Mouse (Mus musculus) fibroblast of lung, adult 2 months (primary cell): Measurements from ENCODE around the gene Bri3bp.

ENCODE experiments used
- DNase-seq: peaks from one replicate; pipeline ENCODE4 v3.0.0-alpha.2; 2011; ENCODE audit warnings: low read depth

Bri3bp gene

GRCm38 (mm10) chr5:125456100-125456499 is 14.7 kb downstream of the Bri3bp start:
- no peak for DNase-seq

- DNase-seq = no peak
These were observed 16.2 kb downstream of the Bri3bp start for GRCm38 (mm10) chr5:125457538-125457937.

- no peak for DNase-seq
These were observed 19.2 kb downstream of the Bri3bp start for GRCm38 (mm10) chr5:125460574-125460973.

- no peak for DNase-seq
These were observed 20.6 kb downstream of the Bri3bp start for GRCm38 (mm10) chr5:125461868-125462445.

GRCm38 (mm10) chr5:125465192-125465591 is 23.8 kb downstream of the Bri3bp start:
- DNase-seq = no peak

- peak; percentile 97 for DNase-seq
These were observed 24.3 kb downstream of the Bri3bp start for GRCm38 (mm10) chr5:125465701-125466106.

- DNase-seq = no peak
These were observed 25.1 kb downstream of the Bri3bp start for GRCm38 (mm10) chr5:125466483-125466882.

- DNase-seq = no peak
These were observed 25.9 kb downstream of the Bri3bp start for GRCm38 (mm10) chr5:125467261-125467660.

GRCm38 (mm10) chr5:125470713-125471112 is 29.3 kb downstream of the Bri3bp start:
- no peak for DNase-seq

- no peak for DNase-seq
These were observed 31.6 kb downstream of the Bri3bp start for GRCm38 (mm10) chr5:125472796-125473475.

- DNase-seq = no peak
These were observed 33.7 kb downstream of the Bri3bp start for GRCm38 (mm10) chr5:125475030-125475429.

- DNase-seq = peak; percentile 97
These were observed 34.4 kb downstream of the Bri3bp start, which contains the start of gene Aacs for GRCm38 (mm10) chr5:125475601-125476285. Gene Aacs, plus strand, starts transcription at chr5:125475814.

GRCm38 (mm10) chr5:125476286-125476625 is 34.9 kb downstream of the Bri3bp start:
- DNase-seq = no peak

- no peak for DNase-seq
These were observed 35.4 kb downstream of the Bri3bp start for GRCm38 (mm10) chr5:125476799-125477198.

- no peak for DNase-seq
These were observed 36.2 kb downstream of the Bri3bp start for GRCm38 (mm10) chr5:125477533-125477932.

GRCm38 (mm10) chr5:125478037-125478436 is 36.7 kb downstream of the Bri3bp start:
- no peak for DNase-seq

- DNase-seq = no peak
These were observed 38.0 kb downstream of the Bri3bp start for GRCm38 (mm10) chr5:125479376-125479775.

- DNase-seq = no peak
These were observed 39.3 kb downstream of the Bri3bp start for GRCm38 (mm10) chr5:125480434-125481231.

GRCm38 (mm10) chr5:125482474-125482873 is 41.1 kb downstream of the Bri3bp start:
- no peak for DNase-seq

GRCm38 (mm10) chr5:125483712-125484611 is 42.6 kb downstream of the Bri3bp start:
- DNase-seq = no peak

GRCm38 (mm10) chr5:125485031-125485778 is 43.8 kb downstream of the Bri3bp start:
- DNase-seq = no peak
